Mouse (Mus musculus) cerebral cortex, adult 2 months (tissue): ENCODE results near the gene Clns1a.

Source experiments
- WGBS: fragments of 180-500 bp; shearing (Covaris S2); methylation state at CpG from one replicate; pipeline ENCODE4 v1.1.7; 2018; 5-methylcytosine and 5-hydroxymethylcytosine counted together

Clns1a gene

DNA sequence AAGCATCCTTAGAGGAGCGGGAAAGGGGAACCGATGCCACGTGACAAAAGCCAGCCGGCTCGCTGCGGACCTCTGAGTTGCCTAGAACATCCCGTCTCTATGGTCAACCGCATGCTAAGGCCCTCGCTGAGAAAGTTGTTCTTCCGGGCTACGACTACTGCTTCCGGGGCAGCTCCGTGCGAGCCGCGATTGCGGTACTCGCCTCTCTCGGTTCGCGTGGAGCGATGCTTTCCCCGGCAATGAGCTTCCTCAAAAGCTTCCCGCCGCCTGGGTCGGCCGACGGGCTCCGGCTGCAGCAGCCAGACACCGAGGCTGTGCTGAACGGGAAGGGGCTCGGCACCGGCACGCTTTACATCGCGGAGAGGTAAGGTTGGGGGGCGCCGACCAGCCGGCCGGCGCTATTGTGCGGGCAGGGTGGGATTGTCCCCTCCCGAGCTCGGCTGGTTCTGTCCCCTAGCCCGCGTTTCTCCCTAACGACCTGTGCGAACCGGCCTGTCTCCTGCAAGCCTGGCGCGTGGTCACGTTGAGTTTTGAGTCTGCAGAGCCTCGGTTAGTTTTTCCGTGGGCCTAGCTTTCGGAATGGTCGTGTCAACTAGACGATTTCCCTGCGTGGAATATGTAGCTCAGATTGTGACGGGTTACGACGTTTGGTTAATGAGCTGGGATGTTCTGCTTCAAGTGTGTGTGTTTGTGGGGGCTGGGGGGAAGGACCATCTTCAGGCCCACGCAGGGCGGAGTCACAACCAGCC lies at the start of gene Clns1a:
Gene Clns1a, plus strand, starts transcription at position 129 of the 749 bp plus-strand sequence.
- under 1% methylated on average over 62 of the region's 63 CpGs for WGBS

DNA sequence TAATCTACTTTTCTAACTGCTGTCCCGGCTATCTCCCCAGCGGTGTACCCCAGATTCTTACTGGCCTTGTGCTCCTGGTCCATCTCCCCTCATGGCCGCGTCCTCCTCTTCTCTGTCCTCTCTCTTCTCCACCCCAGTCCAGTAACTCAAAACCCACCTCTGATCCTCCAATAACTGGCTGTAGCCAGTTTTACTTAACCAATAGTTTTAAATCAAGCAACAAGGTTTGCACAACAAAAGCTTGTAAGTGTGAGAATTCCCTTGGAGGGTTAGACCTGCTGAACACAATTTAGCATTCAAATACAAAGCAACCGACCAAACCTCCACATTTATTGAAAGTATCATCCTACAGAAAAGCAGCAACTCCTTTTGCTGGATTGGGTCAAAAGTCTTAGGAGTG lies 48.8 kb upstream of the Clns1a start:
- WGBS, result 94% methylated on average over 5 of the region's 5 CpGs

DNA sequence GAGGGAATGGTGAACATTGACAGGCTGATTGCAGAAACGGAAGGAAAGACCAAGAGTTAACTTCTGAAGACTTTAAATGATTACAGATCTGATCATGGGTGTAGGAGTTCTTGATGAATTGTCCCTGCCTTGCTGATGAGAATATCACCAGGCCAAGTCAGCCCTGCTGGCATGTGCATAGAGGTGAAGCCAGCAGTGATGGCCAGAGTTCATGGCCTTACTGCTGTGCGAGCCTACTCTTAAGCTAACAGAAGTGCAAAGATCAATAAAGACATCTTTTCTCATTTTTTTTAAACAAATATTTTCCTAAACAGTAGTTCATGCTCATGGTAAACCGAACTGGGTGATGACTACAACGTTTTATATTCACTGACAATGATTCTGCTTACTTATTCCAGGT lies 45.7 kb upstream of the Clns1a start:
- WGBS, result 88% methylated on average over 4 of the region's 4 CpGs

DNA sequence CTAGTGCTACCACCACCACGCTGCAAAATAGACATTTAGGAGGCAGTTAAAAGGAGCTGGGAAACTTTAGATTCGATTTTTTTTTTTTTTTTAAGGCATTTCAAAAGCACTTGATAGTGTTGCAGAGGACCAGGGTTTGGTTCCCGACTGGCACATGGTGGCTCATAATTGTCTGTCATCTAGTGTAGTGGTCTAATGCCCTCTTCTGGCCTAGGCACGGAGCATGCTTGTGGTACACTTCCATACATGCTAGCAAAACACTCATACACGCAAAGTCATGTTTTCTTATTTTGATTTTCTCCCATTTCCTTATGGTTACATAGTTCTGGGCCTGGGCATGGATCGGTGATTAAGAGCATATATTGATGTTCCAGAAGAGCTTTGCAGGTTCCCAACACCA lies 40.3 kb upstream of the Clns1a start:
- WGBS, result 84% methylated on average over 6 of the region's 6 CpGs

DNA sequence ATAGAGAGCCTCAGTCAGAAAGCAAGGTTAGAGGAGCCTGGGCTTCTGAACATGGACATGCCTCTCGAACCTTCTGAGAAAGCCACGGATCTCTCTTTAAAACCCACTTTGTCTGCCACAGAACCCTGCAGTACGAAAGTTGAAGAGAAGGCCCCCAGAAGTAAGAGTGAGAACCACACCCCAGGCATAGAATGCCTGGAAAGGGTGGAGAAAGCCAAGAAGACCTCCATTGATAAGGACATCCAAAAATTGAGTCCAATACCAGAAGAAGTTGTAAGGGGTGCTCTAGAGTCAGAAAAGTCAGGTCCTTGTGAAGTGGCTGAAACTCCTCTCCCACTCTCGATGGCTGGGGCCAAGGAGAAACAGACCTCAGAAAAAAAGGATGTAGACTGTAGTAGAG lies 34.8 kb upstream of the Clns1a start:
- 91% methylated on average over 4 of the region's 4 CpGs for WGBS

DNA sequence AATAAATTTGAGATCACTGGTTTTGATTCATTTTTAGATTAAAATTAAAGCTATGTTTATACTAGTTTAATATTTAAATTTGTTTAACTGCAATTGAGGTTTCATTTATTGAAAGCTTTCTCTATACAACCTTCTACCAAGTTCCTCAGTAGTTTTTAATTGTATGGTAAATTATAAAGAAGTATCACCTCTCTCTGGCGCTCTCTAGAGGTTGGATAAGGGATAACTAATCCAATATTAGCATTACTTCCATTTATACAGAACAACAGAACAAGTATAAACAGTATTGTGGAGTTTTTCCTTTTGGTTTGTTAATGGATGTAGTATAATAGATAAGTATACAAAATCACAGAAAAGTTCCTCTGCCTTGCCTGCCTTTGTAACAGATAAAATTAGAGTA lies 17.2 kb upstream of the Clns1a start:
- 14% methylated on average over 1 of the region's 1 CpGs for WGBS

DNA sequence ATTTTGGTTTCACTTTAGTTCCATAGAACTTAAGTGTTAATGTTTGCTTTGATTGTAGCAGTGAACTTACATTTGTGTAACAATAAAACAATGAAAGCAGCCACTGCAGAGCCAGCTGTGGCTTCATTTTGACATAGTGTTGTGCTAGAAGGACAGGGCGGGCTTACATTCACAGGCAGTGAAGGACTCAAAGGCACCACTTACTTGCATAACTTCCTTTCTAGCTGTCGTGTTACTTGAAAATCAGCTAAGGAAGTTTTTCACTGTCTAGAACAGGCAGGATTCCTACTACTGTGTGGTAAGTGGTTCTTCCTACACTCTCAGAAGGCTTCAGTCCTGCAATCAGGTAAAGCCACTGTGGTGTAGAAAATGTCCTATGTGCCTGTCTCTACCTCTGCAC lies 8.6 kb upstream of the Clns1a start:
- WGBS, result 61% methylated on average over 2 of the region's 2 CpGs

DNA sequence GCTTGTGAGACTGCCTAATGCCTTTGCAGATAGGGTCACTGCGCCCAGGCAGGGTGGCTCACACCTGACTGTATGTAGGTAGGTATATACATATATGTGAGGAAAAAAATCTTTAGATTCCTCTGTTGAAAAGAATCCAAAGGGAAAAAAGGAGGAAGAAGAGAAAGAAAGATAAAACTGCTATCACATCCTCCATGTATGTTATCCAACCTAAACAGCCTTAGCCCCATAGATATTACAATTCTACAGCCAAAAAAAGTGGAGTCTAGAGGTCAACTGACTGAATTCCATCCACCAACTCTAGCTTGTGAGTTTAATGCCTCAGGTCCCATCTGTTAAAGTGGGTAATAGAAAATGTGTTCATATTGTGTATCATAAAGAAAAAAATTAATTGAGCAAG lies 993 bp upstream of the Clns1a start:
- WGBS, result 98% methylated on average over 1 of the region's 1 CpGs

DNA sequence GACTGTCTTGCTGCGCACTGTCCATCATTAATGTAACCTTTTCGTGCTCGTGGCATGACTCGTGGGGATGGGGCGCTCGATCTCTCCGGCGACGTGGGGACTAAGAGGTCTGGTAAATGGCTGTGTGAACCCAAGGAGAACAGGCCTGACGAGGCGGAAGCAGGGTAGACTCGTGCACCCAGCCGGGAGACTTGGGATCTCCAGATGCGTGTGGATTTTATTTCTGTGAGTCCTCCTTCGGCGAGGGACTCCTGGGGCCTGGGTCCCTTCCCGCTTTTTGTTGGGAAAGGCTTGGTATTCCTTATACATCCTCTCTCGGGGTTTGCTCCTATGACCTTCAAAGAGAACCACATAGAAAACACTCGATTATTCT lies 315 bp upstream of the Clns1a start:
- 34% methylated on average over 19 of the region's 19 CpGs for WGBS

DNA sequence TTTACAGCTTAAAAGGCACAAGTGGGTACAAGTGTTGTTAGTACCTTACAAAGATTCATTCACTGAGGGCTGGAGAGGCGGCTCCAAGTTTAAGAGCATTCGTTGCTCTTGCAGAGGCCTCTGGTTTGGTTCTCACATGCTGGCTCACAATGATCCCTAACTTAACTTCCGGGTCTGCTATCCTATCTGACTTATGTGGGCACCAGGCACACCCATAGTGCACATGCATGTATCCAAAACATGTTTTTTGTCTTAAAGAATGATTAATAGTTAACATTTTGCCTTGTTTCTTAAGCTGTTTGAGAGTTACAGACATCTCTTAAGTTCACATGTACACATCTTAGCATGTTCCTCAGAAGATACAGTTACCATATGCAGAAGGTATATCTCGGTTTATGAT lies 3.7 kb downstream of the Clns1a start:
- WGBS, result 80% methylated on average over 4 of the region's 4 CpGs

DNA sequence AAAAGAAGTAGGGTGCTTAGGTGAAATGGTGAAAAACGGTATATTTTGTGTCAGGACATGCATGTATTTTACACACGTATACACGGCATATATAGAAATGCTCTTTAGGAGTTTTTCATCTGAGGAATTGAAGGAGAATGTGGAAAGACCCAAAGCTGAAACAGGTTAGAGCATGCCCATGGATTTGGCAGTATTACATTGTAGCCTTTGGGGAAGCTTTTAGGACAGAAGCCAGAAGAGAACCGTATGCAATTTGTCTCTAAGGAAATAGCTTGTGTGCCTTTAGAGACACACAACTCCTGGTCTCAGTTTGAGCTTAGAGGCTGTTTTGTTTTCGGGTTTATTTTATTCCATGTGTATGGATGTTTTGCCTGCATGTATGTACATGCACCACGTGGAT lies 4.7 kb downstream of the Clns1a start:
- 63% methylated on average over 6 of the region's 6 CpGs for whole genome bisulfite sequencing

DNA sequence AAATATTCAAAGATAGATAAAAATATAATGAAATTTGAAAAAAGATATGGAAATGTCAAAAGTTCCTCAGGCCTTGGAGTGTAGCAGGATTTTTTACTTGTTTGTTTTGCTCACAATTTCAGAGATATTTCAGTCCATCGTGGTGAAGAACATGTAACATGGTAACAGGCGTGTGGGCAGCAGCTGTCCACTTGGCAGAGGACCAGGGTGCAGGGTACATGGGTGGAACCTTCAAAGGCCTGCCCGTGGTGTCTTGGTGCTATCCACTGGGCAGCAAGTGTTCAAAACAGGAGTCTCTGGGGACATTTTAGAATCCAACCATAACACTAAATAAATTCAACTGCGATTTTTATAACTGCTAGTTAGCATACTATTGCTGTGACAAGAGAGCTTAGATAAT lies 10.7 kb downstream of the Clns1a start:
- 46% methylated on average over 4 of the region's 4 CpGs for WGBS

DNA sequence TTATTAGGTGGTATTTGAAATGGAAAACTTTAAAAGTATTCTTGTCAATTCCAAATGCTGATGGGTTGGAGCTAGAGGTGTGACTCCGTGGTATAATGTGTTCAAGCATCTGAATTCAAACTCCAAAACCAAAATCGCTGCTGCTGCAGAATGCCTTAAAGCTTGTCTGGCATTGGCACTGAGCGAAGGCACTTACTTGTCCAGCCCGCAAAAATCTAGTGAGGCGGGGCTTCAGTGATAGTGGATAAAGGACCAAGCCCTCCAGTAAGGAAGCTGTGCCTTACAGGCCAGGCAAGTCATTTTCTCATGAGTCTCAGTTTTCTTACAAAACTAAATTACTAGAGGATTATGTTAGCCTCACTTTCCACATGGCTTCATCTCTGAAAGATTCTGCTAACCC lies 11.4 kb downstream of the Clns1a start:
- WGBS, result 80% methylated on average over 5 of the region's 5 CpGs

DNA sequence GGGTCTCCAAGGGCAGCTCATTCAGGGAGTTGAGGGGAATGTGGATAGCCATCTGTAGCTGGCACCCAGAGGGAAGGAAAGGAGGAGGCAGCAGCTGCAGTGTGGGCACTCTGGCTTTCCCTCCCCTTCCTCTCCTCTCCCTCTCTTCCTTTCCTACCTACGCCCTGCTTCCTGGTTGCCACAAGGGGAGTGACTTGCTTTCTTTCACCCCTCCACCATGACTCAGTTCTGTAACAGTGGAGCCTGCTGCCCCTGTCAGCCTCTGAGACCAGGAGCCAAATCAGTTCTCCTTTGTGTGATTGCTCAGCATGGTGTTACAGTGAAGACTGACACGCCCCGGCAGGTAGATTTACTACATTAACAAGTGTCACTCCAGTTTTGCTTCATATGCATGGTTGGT lies 12.8 kb downstream of the Clns1a start:
- 54% methylated on average over 3 of the region's 3 CpGs for WGBS

DNA sequence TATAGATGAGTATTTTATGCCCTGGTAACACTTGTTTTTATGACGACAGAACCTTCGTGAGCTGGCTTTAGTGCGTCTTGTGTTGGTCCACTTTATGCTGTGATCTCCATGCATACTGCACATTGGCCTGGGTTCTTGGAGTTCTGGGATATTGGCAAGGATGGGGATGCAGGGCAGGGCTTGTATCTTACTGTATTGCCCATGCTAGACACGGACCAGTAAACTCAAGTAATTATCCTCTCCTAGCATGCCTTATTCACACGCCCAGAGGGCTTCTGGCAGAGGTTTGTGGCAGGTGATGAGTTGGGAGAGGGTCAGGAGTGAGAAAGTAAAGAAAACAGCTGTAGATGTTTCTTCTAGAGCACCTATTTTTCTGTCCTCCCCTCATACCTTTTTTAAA lies 18.2 kb downstream of the Clns1a start:
- WGBS, result 97% methylated on average over 5 of the region's 5 CpGs

DNA sequence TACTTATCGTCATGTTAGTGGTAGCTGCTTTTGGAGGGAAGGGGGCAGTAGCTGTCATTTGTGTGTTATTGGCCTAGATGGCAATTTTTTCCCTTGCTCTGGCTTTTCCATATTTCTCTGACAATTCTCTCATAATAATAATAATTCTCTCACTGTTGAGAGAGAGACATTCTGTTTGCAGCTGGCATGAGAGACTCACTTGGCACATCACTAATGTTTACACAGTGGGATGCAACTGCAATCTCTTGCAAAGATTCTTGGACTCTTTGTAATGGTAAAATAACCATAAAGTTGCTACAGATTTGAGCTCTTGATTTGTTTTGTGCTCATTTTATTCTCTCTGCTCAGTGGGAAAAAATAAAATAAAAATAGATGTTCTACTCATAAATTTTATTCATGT lies 20.9 kb downstream of the Clns1a start:
- 76% methylated on average over 1 of the region's 1 CpGs for WGBS

DNA sequence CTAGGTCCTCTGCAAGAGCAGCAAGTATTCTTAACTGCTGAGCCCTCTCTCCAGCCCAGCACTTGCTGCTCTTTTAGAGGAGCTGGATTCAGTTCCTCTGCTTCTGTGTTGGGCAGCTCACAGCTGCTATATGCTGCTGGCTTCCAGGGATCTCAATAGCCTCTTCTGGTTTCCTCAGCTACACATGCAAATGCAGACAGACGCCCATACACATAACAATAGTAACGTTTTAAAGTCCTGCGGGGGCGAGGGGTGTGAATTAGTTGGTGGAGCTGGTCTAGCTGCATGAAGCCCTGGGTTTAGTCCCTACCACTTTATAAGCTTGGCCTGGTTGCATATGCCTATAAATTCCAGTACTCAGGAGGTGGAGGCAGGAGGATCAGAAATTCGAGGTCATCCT lies 22.6 kb downstream of the Clns1a start:
- WGBS, result 50% methylated on average over 5 of the region's 5 CpGs

DNA sequence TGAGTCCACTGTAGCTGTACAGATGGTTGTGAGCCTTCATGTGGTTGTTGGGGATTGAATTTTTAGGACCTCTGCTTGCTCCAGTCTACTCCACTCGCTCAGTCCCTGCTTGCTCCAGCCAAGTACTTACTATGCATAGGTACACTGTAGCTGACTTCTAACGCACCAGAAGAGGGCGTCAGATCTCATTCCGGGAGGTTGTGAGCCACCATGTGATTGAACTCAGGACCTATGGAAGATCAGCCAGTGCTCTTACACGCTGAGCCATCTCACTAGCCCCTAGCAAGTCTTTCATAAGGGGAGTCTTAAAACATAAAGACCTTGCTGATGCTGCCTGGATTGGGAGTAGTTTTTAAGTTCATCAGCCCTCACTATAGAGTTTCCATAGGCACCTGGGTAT lies 23.7 kb downstream of the Clns1a start:
- WGBS, result 69% methylated on average over 5 of the region's 5 CpGs

DNA sequence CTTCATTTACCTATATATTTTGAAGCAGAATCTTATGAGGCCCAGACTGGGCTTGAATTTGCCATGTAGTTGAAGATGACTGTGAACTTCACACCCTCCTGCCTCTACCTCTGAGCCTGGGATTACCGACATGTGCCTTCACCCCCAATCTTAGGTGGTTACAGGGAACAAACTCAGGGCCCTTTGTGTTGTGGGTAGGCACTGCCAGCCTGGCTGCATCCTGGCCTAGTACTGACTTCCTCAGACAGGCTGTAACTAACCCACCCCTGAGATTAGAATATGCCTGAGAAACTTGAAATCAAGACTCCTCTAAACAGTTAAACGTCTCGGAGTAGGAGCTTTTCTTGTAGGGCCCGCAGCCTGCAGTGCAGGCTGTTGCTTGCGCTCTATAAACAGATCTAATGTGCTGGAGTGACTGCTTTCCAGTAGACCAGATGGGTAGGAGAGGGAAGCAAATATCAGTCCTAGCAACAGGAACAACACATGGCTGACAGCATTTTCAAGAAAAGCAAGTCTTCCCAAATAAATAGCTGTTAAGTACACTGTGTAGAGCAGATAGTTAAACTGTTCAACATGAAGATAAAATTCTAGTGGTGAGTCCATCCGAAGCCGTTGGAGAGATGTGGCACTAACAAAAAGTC lies 26.0 kb downstream of the Clns1a start:
- 55% methylated on average over 7 of the region's 7 CpGs for WGBS

DNA sequence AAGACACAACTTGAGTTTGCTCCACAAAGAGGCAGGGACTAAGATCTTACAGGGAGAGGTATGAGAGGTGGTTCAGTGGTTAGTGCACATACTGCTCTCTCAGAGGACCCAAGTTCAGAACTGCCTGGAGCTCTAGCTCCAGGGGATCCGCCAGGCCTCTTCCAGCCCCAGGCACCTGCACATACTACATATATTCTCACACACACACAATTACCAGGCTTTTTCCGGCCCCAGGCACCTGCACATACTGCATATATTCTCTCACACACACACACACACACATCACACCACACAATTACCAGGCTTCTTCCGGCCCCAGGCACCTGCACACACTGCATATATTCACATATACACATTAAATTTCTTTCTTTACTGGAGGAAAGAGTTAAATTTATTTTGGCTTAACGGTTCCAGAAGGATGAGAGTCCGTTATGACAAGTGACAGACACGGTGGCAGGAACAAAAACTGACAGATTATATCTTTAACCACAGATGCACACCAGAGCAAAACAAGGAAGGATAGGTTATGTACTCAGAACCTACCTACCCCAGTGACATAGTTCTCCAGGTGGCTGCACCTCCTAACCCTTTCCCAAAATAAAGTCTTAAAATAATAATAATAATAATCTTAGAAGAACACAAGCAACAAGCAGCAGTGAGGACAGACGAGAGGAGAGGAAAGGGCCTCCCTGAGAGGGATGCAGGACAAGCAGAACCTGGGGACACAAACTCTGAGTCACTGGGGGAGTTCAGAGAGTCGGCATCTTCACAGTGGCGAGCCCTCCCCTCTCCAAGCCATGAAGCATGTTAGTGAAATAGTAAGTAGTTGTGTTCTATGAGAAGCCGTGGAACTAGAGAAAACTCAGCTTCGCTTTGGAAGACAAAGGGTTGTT lies 27.5 kb downstream of the Clns1a start:
- WGBS, result 79% methylated on average over 11 of the region's 11 CpGs

DNA sequence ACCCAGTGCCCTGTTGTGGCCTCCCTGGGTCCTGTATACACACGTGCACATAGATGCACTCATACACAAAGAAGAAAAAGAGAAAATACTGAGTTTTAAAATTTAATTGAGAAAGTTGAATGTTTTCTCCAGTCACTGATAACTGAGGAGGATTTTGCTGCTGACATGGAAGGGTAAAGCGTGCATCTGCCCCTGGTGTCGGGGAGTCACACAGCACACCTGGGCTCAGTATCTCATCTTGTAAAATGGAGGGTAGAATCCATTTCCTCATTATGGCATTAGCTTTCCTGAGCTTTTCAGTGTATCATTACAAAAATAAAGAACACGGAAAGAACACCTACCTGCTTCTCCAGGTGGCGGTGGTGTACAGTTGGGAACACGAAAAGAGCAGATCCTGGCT lies 29.0 kb downstream of the Clns1a start:
- WGBS, result 96% methylated on average over 6 of the region's 6 CpGs

DNA sequence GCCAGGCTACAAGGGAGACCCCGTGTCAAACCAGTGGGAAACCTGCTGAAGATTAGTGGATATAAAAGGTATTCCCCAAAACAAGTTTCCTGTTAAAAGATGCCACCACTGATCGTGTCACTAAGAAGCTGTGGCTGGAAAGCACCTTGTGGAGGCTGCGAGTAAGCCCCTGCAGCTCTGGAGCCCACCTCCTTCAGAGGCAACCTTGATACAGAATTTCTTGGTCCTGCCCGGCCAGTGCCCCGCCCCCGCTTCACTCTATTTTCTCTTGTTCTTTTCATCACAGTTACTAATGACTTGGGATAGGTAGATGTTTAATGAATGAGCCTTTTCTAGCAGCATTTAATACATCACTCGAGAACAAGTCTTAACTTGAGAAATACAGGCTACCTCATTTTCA lies 29.6 kb downstream of the Clns1a start:
- 84% methylated on average over 7 of the region's 7 CpGs for WGBS

DNA sequence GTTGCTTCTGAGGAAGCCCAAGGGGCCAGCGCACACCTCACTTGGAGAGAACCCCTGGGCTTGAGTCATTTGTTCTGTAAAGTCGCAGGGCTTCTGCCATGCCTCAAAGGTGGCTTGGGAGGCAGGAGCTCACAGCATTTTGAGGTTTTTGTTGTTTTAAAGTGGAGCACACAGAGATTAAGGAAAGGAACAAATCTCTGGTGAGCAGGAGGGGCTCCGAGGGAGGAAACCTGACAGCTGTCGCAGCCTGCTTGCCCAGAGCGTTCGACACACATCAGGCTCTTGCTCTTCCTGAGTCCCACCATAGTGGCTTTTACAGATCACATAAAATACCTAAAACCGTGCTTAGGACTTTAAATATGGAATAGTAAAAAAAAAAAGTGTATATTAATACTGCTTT lies 30.3 kb downstream of the Clns1a start:
- WGBS, result 85% methylated on average over 7 of the region's 7 CpGs
